Mouse (Mus musculus): ENCODE measurements around the gene Sfta2. TPM values are rescaled to one million over a fixed set of nuclear protein-coding genes. Genes with fewer than 3 reads are reported as not detected.

The Sfta2 gene
- total RNA-seq, 2 experiments from 2014 or later, result not detected

DNA sequence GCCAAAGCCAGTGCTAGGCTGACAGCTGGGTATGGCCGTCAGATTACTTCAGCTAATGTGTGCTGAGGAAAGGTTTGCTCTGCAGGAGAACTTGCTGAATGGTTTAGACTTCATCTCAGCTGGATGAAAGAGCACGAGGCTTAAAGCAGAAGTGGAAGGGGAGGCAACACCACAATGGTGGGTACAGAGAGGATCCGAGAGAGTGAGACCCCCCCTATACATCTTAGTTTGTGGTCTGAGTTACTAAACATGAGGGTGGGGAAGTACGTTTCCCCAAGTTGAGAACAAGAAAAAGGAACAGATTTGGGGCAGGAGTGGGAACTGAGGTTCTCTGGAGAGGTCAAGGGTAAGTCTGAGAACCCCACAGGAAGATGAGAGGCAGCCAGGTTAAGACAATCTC lies 91.0 kb downstream of the Sfta2 start:
- TF ChIP-seq CTCF (conservative IDR thresholded peaks at IDR 0.05), result no peak
- 0 out of 2 replicates have a peak overlapping the region, but pooled peaks have one; percentile 18 for H3K27ac ChIP-seq
- no peak for DNase-seq (ENCODE audit: low spot score in 2 of 2)
- no peak overlapping the region for H3K4me3 ChIP-seq

DNA sequence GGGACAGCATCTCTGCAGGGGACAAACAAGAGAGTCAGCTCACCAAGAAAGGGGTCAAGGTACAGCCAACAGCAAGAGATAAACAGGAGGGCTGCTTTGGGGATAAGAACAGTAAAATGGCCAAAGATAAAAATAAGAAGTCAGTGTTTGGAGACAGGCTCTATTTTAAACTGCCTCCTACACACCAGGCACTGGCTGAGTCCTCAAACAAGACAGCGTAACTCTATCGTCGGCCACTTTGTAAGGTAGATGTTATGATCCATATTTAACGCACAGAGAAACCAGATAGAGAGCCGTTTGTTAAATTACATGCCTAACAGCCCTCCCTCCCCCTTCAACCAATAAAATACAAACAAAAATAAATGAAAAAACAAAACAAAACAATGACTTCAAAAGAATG lies 92.6 kb downstream of the Sfta2 start:
- no peak for TF ChIP-seq CTCF (conservative IDR thresholded peaks at IDR 0.05)
- 0 out of 2 replicates have a peak overlapping the region, but pooled peaks have one; percentile 7 for H3K27ac ChIP-seq
- DNase-seq (ENCODE audit: low spot score in 2 of 2), result no peak
- H3K4me3 ChIP-seq, result no peak overlapping the region

DNA sequence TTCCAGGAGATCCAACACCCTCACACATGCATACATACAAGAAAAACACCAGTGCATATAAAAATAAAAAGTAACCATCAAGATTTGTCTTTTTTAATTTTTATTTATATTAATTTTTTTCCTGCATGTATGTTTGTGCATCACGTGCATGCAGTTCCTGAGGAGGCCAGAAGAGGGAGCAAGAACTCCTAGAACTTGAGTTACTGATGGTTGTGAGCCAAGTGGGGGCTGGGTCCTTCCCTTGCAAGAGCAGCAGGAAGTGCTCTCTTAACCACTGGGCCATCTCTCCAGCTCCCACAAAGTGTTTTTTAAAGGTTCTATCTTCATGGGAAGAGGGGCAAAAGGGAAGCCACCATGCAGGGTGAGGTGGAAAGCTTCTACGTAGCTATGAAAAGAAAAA lies 93.9 kb downstream of the Sfta2 start:
- peak; percentile 78 for TF ChIP-seq CTCF (conservative IDR thresholded peaks at IDR 0.05)

DNA sequence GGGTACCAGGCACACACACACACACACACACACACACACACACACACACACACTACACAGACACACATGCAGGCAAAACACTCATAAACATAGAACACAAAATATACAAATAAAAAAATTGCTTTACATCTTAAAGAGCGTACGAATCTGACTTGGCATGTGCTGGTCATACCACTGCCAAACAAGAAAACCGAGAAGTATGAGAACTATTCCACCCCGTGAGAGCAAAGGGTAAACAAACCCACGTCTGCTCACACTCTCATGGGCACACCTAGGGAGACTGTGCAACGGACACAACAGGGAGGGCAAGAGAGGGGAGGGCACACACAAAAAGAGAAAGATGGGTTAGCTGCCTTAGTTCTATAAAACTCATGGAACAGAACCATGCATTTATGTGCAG lies 95.3 kb downstream of the Sfta2 start:
- TF ChIP-seq CTCF (conservative IDR thresholded peaks at IDR 0.05), result no peak
- DNase-seq (ENCODE audit: low spot score in 2 of 2), result no peak
- H3K4me3 ChIP-seq, result peak overlapping the region; percentile 46
- peak overlapping the region; percentile 97 for H3K27ac ChIP-seq

More for the DNA sequence above, 93.9 kb downstream of the Sfta2 start:
- DNase-seq (ENCODE audit: low spot score in 2 of 2), result no peak
- Histone ChIP-seq H3K27ac (no peak overlapping the region), H3K4me3 (no peak overlapping the region)

DNA sequence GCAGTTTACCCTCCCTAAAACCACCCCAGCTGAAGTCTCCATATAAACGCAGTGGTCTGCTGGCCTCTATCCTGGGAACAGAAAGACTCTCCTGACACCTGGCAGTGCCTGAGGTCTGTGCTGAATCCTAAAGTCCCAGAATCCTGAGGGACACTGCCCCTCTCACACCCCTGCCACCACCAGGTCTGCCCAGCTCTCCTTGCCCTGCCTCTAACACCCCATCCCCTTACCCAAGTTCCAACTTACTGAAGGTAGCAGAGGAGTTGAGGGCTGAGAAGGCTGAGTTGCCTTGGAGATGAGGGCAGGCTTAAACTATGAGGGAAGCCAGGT lies 96.0 kb downstream of the Sfta2 start:
- Histone ChIP-seq H3K27ac (peak overlapping the region; percentile 97), H3K4me3 (peak overlapping the region; percentile 46)
- TF ChIP-seq CTCF (conservative IDR thresholded peaks at IDR 0.05), result no peak
- no peak for DNase-seq (ENCODE audit: low spot score in 2 of 2)

DNA sequence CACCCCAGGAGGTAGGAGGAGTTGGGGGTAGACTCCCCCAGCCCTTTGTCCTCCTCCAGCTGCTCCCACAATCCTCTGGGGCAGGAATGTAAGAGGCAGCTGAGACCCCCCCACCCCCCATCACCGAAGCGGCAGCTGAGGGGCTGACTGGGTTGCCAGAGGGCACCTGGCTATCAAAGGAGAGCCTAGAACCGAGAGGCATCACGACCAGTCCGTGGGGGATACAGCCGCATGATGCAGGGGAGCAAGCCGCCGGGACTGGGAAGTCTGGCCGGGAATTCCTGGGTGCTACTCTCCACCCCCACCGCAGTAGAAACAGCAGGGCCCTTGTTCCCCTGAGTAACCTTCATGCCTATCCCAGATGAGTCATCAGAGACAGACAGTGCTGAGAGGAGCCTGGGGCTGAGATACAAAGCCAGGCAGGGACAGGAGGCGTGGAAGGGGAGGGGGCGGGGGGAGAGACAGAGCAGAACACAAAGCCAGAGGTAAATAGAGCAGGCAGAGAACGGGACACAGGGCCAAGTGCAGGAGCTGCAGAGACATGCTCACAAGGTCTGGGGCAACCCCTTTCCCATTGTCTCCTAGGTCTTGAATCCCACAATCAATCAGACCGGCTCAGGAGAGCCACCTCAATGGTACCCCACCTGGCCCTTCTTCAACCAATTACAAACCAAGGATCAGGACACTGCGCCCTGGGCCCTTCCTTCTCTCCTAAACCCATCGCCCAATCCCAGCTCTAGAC lies 96.6 kb downstream of the Sfta2 start:
- Histone ChIP-seq H3K4me3 (peak overlapping the region; percentile 46), H3K27ac (peak overlapping the region; percentile 97)
- no peak for TF ChIP-seq CTCF (conservative IDR thresholded peaks at IDR 0.05)
- DNase-seq (ENCODE audit: low spot score in 2 of 2), result peak in 1 of 2 experiments; percentile 50

DNA sequence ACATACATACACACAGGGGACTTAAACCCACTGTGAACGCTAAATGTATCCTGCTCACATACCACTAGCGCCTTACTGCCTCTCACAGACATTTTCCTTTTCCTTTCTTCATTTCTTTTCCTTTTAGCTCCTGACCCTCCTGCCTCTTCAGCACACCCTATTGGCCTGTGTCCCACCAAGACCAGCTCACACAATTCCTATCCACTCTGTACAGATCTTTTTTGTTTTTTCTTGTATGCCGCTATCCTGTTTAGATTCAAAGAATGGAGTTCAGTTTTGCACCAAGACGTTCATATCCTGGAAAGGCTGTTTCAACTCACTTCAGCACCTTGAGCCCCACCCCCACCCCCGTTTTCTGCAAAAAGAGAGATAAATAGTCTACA lies 97.1 kb downstream of the Sfta2 start:
- TF ChIP-seq CTCF (conservative IDR thresholded peaks at IDR 0.05), result no peak
- H3K27ac ChIP-seq, result peak overlapping the region; percentile 97
- no peak for DNase-seq (ENCODE audit: low spot score in 2 of 2)
- peak overlapping the region; percentile 46 for H3K4me3 ChIP-seq

DNA sequence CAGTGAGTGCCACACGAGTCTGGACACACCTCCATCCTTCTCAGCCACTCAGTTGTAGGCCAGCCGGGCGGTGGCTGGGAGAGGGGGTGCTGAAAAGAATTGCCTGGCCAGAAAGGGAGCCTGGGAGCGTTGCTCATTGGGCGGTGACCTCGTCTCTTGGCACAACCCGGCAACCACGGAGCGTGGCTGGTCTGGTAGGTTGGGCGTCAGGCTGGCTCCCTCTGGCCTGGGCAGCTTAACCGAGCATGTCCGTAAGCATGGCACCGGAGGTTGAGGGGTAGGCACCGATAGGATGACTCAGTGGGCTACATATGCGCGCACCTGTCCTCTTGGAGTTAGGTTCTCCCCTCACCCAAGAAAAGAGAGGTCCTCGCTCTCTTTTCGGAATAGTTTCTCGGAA lies 98.6 kb downstream of the Sfta2 start:
- Histone ChIP-seq H3K4me3 (peak overlapping the region; percentile 84), H3K27ac (peak overlapping the region; percentile 97)
- no peak for TF ChIP-seq CTCF (conservative IDR thresholded peaks at IDR 0.05)
- peak; percentile 67 to 70 for DNase-seq (ENCODE audit: low spot score in 2 of 2)

Other genes with a start within 250 kb of the Sfta2 start
- 1 to 10 TPM; 1.7 to 2.3 TPM for gene H2-Q4, start 221.9 kb upstream of the Sfta2 start, total RNA-seq (2021)
- not detected for gene H2-Q6, start 176.7 kb upstream of the Sfta2 start, total RNA-seq (2021)
- under 1 TPM; 0.69 to 0.79 TPM for gene H2-Q7, start 162.4 kb upstream of the Sfta2 start, total RNA-seq (2021)
- gene H2-Q10, start 131.5 kb upstream of the Sfta2 start, total RNA-seq (2021), result under 1 TPM; 0.12 to 0.15 TPM
- gene Pou5f1, start 95.5 kb upstream of the Sfta2 start, total RNA-seq (2021), result under 1 TPM in 1 of 2 experiments, not detected in 1; 0.52 TPM
- 1 to 10 TPM; 4.7 to 7.2 TPM for gene Tcf19, start 84.7 kb upstream of the Sfta2 start, total RNA-seq (2021)
- 10 to 100 TPM; 11.0 to 12.6 TPM for gene Cchcr1, start 84.4 kb upstream of the Sfta2 start, total RNA-seq (2021)
- gene Psors1c2, start 68.3 kb upstream of the Sfta2 start, total RNA-seq (2021), result 1 to 10 TPM in 1 of 2 experiments, under 1 TPM in 1; 0.59 to 1.1 TPM
- under 1 TPM in 1 of 2 experiments, not detected in 1; 0.25 TPM for gene Cdsn, start 49.4 kb upstream of the Sfta2 start, total RNA-seq (2021)
- not detected for gene 2300002M23Rik, start 34.1 kb upstream of the Sfta2 start, total RNA-seq (2021)
- gene Gm9573, start 25.1 kb downstream of the Sfta2 start, total RNA-seq (2021), result not detected
- gene Mucl3, start 42.1 kb downstream of the Sfta2 start, total RNA-seq (2021), result not detected
- gene Vars2, start 66.0 kb downstream of the Sfta2 start, total RNA-seq (2021), result 10 to 100 TPM; 32.4 to 47.3 TPM
- 10 to 100 TPM; 29.9 to 35.3 TPM for gene Gtf2h4, start 72.2 kb downstream of the Sfta2 start, total RNA-seq (2021)
- 10 to 100 TPM; 54.3 to 61.0 TPM for gene Ddr1, start 103.1 kb downstream of the Sfta2 start, total RNA-seq (2021)
- 1 to 10 TPM; 5.0 to 6.1 TPM for gene Ier3, start 220.1 kb downstream of the Sfta2 start, total RNA-seq (2021)
- gene Flot1, start 221.7 kb downstream of the Sfta2 start, total RNA-seq (2021), result 100 to 1,000 TPM; 124 to 128 TPM
- gene Tubb5, start 236.8 kb downstream of the Sfta2 start, total RNA-seq (2021), result 100 to 1,000 TPM; 355 to 363 TPM
- 10 to 100 TPM; 16.9 to 18.4 TPM for gene Mdc1, start 240.0 kb downstream of the Sfta2 start, total RNA-seq (2021)

All from layer of hippocampus, adult 2 months (tissue).